Mouse (Mus musculus) lung, adult 2 months (tissue): ENCODE data around the gene Wwox.

Source experiments
- CTCF ChIP-seq: fragments of 200-500 bp; IDR thresholded peaks from 2 replicates; pipeline ENCODE4 v1.5.1; 2011; ENCODE audit warnings: mild to moderate bottlenecking, low read length, control low read depth; ENCODE audit not compliant: insufficient read depth
- POLR2A ChIP-seq: fragments of 200-500 bp; IDR thresholded peaks from 2 replicates; pipeline ENCODE4 v1.6.1; 2011; ENCODE audit warnings: low read depth, mild to moderate bottlenecking, control low read depth, low read length, borderline replicate concordance; ENCODE audit errors: extremely low read depth

DNA sequence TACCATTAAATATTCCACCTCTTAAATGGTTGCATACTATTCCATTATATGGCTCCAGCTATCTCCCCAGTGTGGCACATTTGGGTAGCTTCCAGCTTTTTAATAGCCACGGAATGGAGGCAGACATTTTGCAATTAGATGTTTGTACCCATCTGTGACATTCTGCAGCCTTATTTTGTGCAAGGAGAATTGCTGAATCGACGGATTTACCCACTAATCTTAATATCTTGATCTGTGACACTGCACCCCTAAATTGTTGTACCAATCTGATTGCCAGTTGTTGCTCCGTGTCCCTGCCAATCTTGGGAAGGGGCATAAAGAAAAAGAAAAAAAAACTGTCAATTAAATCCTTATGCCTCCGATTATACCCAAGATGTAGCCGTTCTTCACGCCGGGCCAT lies 15.8 kb downstream of the Wwox start:
- no peak for TF ChIP-seq POLR2A
- TF ChIP-seq CTCF: no peak
